Mouse (Mus musculus) gastrocnemius, postnatal 25 days (tissue): ENCODE measurements around the gene Fate1. TPM values are rescaled to one million over a fixed set of nuclear protein-coding genes. Genes with fewer than 3 reads are reported as not detected.

Experiments used
- total RNA-seq, 2 experiments: library from RNA; stranded (reverse); gene quantifications; 1 replicate in 1 of 2; 2 replicates in 1 of 2; pipeline ENCODE4 v1.2.3; 2021

The Fate1 gene
- total RNA-seq, 2 experiments from 2014 or later = not detected

Other genes starting within 250 kb of the Fate1 start
- 10 to 100 TPM; 21.9 to 25.0 TPM for gene Vma21, start 157.1 kb upstream of the Fate1 start, total RNA-seq
- not detected for gene Gm1141, start 52.0 kb upstream of the Fate1 start, total RNA-seq
- gene Prrg3, start 10.4 kb upstream of the Fate1 start, total RNA-seq = 1 to 10 TPM; 3.7 to 5.7 TPM
- not detected for gene Cnga2, start 18.9 kb downstream of the Fate1 start, total RNA-seq
- not detected for gene Magea4, start 249.0 kb downstream of the Fate1 start, total RNA-seq